Mouse (Mus musculus) stomach, postnatal 0 days (tissue): ENCODE data around the gene Olfr671. TPM values are rescaled to one million over a fixed set of nuclear protein-coding genes. Genes with fewer than 3 reads are reported as not detected.
"Not testable (repeated sequence)": the region's sequence is repeated elsewhere in the genome, so short reads cannot be mapped to it uniquely, and the experiment has no call there.

Source experiments
- ATAC-seq: fragments of 200-750 bp; cut with Nextera tagmentation; 2 replicates; pipeline ENCODE4 v1.8.0; 2017; ENCODE audit not compliant: low FRiP score, low TSS enrichment
- DNase-seq: peaks from one replicate; pipeline ENCODE4 v3.0.0-alpha.2; 2016; ENCODE audit warnings: low spot score
- H3K27ac ChIP-seq: fragments of 300-500 bp; sonication (generic); replicated peaks from 2 replicates; pipeline ENCODE4 v1.5.1; 2014; ENCODE audit warnings: mild to moderate bottlenecking, control low read depth
- H3K27me3 ChIP-seq: fragments of 300-500 bp; sonication (generic); 2 replicates; pipeline ENCODE4 v1.6.1; 2014; ENCODE audit warnings: low read length; ENCODE audit not compliant: control insufficient read depth, insufficient read depth
- H3K36me3 ChIP-seq: fragments of 300-500 bp; sonication (generic); 2 replicates; pipeline ENCODE4 v1.6.1; 2014; ENCODE audit warnings: low read length, mixed read lengths; ENCODE audit not compliant: control insufficient read depth, insufficient read depth
- H3K4me1 ChIP-seq: fragments of 300-500 bp; sonication (generic); replicated peaks from 2 replicates; pipeline ENCODE4 v1.6.1; 2014; ENCODE audit warnings: antibody characterized with exemption; ENCODE audit not compliant: control insufficient read depth, insufficient read depth
- H3K4me2 ChIP-seq: fragments of 300-500 bp; sonication (generic); replicated peaks from 2 replicates; pipeline ENCODE4 v1.6.1; 2014; ENCODE audit warnings: low read depth, mild to moderate bottlenecking, control low read depth, moderate library complexity
- H3K4me3 ChIP-seq: fragments of 300-500 bp; sonication (generic); 2 replicates; pipeline ENCODE4 v1.5.1; 2014; ENCODE audit warnings: low read depth, low read length, control low read depth
- H3K9ac ChIP-seq: fragments of 300-500 bp; sonication (generic); 2 replicates; pipeline ENCODE4 v1.6.1; 2014; ENCODE audit warnings: mild to moderate bottlenecking, low read length, control low read depth, mixed read lengths
- H3K9me3 ChIP-seq: fragments of 300-500 bp; sonication (generic); 2 replicates; pipeline ENCODE4 v1.6.1; 2016; ENCODE audit warnings: low read length; ENCODE audit not compliant: control insufficient read depth
- CTCF ChIP-seq: IDR thresholded peaks from 2 replicates; pipeline ENCODE4 v1.5.1; 2016; ENCODE audit warnings: antibody characterized with exemption, low read depth, mild to moderate bottlenecking, moderate library complexity
- EP300 ChIP-seq: optimal IDR thresholded peaks from 2 replicates; pipeline ENCODE3; 2016; ENCODE audit warnings: antibody characterized with exemption
- WGBS: fragments of 180-500 bp; shearing (Covaris S2); extraction: QIAGEN DNeasy Blood & Tissue Kit; methylation state at CpG from one replicate; pipeline ENCODE4 v1.1.7; 2014; 5-methylcytosine and 5-hydroxymethylcytosine counted together
- polyA plus RNA-seq: library from polyadenylated mRNA; unstranded; fragments of >200 nt; fragmentation: Nextera tagmentation; extraction: Ambion mirVana; gene quantifications from 2 replicates; pipeline ENCODE4 v1.2.1, GENCODE M21; 2015

The Olfr671 gene
- polyA plus RNA-seq: not detected in 2 replicates

DNA sequence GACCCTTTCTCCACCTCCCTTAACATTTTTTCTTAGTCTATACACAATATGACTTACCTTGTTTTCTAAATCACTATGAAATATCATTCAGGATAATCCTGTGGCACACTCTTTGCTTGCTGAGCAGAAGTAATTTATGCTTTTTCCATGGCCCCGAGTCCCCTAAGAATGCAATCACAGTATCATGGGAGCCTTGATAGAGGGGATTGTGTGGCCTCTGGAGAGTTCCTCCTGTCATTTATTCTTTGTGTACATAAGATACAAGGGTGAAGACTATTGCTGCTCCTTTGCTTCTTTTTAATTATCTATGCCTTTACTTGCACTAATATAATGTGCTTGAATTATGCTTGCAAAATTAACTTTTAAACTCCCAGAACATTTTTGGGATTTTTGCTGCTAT is at the start of gene Olfr671:
TSS of gene Olfr671 (minus strand) at position 101 of the 400 bp plus-strand sequence.
- ATAC-seq (no peak), DNase-seq (no peak)
- Histone ChIP-seq H3K9me3 (no peaks in the 10 kb centered on the region), H3K4me1 (no peaks in the 10 kb centered on the region), H3K27me3 (no peaks in the 10 kb centered on the region), H3K36me3 (no peaks in the 10 kb centered on the region), H3K27ac (no peak within 1 kb of the TSS), H3K4me3 (no peak within 1 kb of the TSS), H3K9ac (no peak within 1 kb of the TSS), H3K4me2 (no peak within 1 kb of the TSS)
- TF ChIP-seq CTCF (no peak), EP300 (no peak)
- 69% methylated on average over 1 of the region's 1 CpGs for WGBS

DNA sequence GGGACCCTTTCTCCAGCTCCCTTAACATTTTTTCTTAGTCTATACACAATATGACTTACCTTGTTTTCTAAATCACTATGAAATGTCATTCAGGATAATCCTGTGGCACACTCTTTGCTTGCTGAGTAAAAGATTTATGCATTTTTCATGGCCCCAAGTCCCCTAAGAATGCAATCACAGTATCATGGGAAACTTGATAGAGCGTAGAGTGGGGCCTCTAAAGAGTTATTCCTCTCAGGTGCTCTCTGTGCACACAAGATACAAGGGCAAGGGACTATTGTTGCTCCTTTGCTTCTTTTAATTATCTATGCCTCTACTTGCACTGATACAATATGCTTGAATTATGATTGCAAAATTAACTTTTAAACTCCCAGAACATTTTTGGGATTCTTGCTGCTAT is 49.4 kb upstream of the Olfr671 start, which contains the start of gene Olfr675:
TSS of gene Olfr675 (minus strand) at position 101 of the 400 bp plus-strand sequence.
- H3K4me3 ChIP-seq: no peak within 1 kb of the TSS
- WGBS: 71% methylated on average over 1 of the region's 1 CpGs
- no peaks in the 10 kb centered on the region for H3K4me1 ChIP-seq
- no peak within 1 kb of the TSS for H3K9ac ChIP-seq
- DNase-seq (no peak), ATAC-seq (no peak)
- H3K4me2 ChIP-seq: no peak within 1 kb of the TSS
- H3K27me3 ChIP-seq: no peaks in the 10 kb centered on the region
- H3K36me3 ChIP-seq: no peaks in the 10 kb centered on the region
- H3K27ac ChIP-seq: no peak within 1 kb of the TSS
- TF ChIP-seq CTCF (no peak), EP300 (no peak)
- H3K9me3 ChIP-seq: no peaks in the 10 kb centered on the region

DNA sequence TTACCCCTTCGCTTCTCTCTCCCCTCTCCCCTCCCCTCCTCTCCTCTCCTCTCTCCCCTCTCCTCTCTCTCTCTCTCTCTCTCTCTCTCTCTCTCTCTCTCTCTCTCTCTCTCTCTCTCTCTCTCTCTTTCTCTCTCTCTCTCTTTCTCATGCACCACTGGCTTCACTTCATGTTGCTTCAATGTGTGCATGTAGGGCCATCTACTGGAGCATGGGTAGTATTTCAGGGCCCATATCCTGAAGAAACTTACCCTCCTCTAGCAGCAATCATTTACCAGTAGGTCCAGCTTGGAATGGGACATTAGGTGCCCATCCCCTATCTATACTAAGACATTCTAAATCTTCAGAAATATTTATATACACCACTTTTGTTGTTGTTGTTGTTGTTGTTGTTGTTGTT is 43.6 kb upstream of the Olfr671 start:
- no peaks in the 10 kb centered on the region for H3K27me3 ChIP-seq
- ATAC-seq (no peak), DNase-seq (no peak)
- no peak overlapping the region for H3K4me2 ChIP-seq
- H3K4me3 ChIP-seq: no peak overlapping the region
- TF ChIP-seq CTCF: peak; percentile 37; the same call in 1 of the 2 replicates
- TF ChIP-seq EP300: no peak
- WGBS: 71% methylated on average over 1 of the region's 1 CpGs
- no peak overlapping the region for H3K9ac ChIP-seq
- no peaks in the 10 kb centered on the region for H3K9me3 ChIP-seq
- H3K4me1 ChIP-seq: no peaks in the 10 kb centered on the region
- no peaks in the 10 kb centered on the region for H3K36me3 ChIP-seq
- H3K27ac ChIP-seq: no peak overlapping the region

DNA sequence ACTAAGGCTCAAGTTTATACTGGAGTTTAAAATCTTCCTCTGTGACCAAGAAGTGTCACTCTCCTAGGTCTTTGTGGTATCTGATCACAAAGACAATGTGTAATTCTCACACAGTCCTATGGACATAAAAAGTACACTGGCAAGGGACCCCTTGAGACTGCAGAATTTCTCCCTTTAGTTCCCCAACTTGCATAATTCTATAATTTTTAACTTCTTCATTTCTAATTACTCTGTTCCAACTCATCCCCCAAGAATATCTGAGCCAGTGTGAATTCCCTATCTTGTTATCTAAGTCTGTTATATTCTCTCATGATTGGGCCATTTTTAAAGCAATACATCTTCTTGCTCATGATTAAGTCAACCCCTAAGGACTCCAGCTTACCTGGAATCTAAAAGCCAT is 23.0 kb upstream of the Olfr671 start, which contains the start of gene Olfr672:
TSS of gene Olfr672 (minus strand) at position 101 of the 400 bp plus-strand sequence.
- H3K27ac ChIP-seq: no peak within 1 kb of the TSS
- DNase-seq (no peak), ATAC-seq (no peak)
- H3K9ac ChIP-seq: no peak within 1 kb of the TSS
- no peaks in the 10 kb centered on the region for H3K36me3 ChIP-seq
- no peak within 1 kb of the TSS for H3K4me2 ChIP-seq
- no peak within 1 kb of the TSS for H3K4me3 ChIP-seq
- TF ChIP-seq EP300 (no peak), CTCF (no peak)
- no peaks in the 10 kb centered on the region for H3K9me3 ChIP-seq
- H3K27me3 ChIP-seq: no peaks in the 10 kb centered on the region
- H3K4me1 ChIP-seq: no peaks in the 10 kb centered on the region

DNA sequence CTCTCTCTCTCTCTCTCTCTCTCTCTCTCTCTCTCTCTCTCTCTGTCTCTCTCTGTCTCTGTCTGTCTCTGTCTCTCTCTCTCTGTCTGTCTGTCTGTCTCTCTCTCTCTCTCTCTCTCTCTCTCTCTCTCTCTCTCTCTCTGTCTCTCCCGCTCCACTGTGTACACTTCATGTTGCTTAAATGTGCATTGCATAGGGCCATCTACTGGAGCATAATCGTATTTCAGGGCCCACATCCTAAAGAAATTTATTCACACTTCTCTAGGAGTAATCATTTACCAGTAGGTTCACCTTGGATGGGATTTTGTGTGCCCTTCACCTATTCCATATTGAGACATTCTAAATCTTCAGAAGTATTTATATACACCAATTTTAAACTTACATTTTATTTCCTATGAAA is 6.4 kb downstream of the Olfr671 start:
- H3K4me1 ChIP-seq, ATAC-seq, DNase-seq, H3K4me3 ChIP-seq, H3K36me3 ChIP-seq, H3K27me3 ChIP-seq, H3K27ac ChIP-seq, H3K4me2 ChIP-seq, H3K9ac ChIP-seq, H3K9me3 ChIP-seq: not testable (repeated sequence)
- WGBS: 68% methylated on average over 2 of the region's 2 CpGs

DNA sequence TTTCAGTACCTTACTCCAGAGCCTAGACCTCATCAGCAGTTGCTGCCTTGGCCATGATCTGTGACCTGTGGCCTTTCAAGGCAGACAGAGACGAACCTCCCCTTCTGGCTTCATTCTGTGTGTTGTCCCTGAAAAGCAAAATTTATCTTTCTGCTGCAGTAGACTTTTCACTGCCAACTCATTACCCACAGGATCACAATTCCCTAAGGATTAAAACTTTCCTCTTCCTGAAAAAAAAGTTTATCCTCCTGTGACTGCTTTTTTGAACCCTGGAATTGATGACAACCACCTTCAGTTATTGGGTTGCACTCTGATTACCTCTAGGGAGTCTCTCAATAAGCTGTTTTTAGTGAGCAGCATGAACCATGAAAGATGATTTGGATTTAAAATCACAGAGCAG is 16.4 kb downstream of the Olfr671 start, which contains the start of gene Olfr670:
TSS of gene Olfr670 (minus strand) at position 101 of the 400 bp plus-strand sequence.
- ATAC-seq: no peak
- no peak for TF ChIP-seq CTCF
- no peak for TF ChIP-seq EP300
- Histone ChIP-seq H3K4me1 (no peaks in the 10 kb centered on the region), H3K27ac (no peak within 1 kb of the TSS), H3K9ac (no peak within 1 kb of the TSS), H3K27me3 (no peaks in the 10 kb centered on the region), H3K9me3 (no peaks in the 10 kb centered on the region), H3K4me3 (no peak within 1 kb of the TSS), H3K36me3 (no peaks in the 10 kb centered on the region), H3K4me2 (no peak within 1 kb of the TSS)
- WGBS: 37% methylated on average over 1 of the region's 1 CpGs
- no peak for DNase-seq

DNA sequence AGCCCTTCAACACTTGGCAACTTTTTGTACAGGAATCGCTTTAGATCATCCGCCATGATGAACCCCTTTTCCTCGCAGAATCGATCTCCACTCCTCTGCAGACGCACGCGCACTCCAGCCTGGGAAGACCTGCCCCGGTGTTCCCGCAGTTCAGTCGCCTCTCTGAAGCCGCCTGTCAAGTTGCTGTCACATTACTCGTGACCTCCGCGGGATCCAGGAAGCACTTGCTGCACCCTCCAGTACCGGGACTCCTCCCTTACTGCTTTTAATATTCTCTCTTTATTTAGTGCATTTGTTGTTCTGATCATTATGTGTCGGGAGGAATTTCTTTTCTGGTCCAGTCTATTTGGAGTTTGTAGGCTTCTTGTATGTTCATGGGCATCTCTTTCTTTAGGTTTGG is 28.7 kb downstream of the Olfr671 start:
- not testable (repeated sequence) for H3K4me1 ChIP-seq, DNase-seq, H3K27ac ChIP-seq, H3K9ac ChIP-seq, H3K4me3 ChIP-seq, H3K27me3 ChIP-seq, H3K36me3 ChIP-seq, ATAC-seq, H3K4me2 ChIP-seq, H3K9me3 ChIP-seq
- WGBS: 91% methylated on average over 16 of the region's 16 CpGs
